Mouse (Mus musculus): ENCODE data around the gene Olfr1065. TPM values are rescaled to one million over a fixed set of nuclear protein-coding genes. Genes with fewer than 3 reads are reported as not detected.
A peak's percentile ranks its signal among the peaks of the same experiment; 100 is the strongest.
"Not testable (repeated sequence)": the region's sequence is repeated elsewhere in the genome, so short reads cannot be mapped to it uniquely, and the experiment has no call there.

Olfr1065 gene
- total RNA-seq (2015) (not detected in 2 replicates), total RNA-seq (2017) (not detected in 2 replicates)

- ATAC-seq (ENCODE audit: poor library complexity, severe bottlenecking) = not testable (repeated sequence)
These were observed at the start of gene Olfr1065 for GRCm38 (mm10) chr2:86450491-86450890. Olfr1065 (minus strand) TSS chr2:86450591.

- ATAC-seq (ENCODE audit: poor library complexity, severe bottlenecking) = no peak
These were observed 36.9 kb upstream of the Olfr1065 start, which contains the start of gene Olfr228 for GRCm38 (mm10) chr2:86487286-86487685. Olfr228 (minus strand) TSS chr2:86487386.

DNA sequence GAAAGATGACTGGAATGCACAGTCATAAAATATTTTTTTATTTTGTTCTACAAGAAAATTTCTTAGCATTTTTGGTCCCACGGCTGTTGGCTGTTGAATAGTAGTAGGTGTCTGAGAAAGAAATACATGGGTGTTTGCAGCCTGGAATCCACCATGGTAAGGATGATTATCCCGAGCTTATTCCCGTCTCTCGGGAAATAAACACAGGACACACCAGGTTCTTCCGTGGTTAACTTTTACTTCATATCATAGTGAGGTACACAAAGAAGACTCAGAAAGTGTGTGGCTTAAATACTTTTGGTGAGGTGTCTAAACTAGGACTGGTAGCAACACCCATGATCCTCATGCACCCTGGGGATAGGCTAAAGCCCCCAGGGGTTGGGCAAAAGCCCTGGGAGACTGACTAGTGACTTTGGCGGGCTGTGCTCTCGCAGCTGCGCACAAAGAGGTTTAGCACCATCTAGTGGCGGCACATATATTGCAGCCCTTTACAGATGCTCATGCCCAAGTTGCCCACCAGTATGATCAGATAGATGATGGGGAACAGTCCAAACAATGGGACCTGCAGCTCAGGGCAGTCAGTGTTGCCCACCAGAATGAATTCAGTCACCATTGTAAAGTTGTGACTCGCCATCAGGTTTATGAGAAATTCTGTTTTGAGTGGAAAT, 14.2 kb upstream of the Olfr1065 start:
- peak; percentile 56 for ATAC-seq (ENCODE audit: poor library complexity, severe bottlenecking)

DNA sequence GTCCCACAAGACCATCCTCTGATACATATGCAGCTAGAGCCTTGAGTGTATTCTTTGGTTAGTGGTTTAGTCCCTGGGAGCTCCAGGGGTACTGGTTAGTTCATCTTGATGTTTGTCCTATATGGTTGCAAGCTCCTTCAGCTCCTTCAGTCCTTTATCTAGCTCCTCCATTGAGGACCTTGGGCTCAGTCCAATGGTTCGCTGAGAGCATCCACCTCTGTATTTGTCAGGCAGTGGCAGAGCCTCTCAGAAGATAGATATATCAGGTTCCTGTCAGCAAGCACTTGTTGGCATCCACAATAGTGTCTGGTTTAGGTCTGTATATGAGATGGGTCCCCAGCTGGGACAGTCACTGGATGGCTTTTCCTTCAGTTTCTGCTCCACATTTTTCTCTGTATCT, 10.0 kb upstream of the Olfr1065 start:
- no peak for ATAC-seq (ENCODE audit: poor library complexity, severe bottlenecking)

DNA sequence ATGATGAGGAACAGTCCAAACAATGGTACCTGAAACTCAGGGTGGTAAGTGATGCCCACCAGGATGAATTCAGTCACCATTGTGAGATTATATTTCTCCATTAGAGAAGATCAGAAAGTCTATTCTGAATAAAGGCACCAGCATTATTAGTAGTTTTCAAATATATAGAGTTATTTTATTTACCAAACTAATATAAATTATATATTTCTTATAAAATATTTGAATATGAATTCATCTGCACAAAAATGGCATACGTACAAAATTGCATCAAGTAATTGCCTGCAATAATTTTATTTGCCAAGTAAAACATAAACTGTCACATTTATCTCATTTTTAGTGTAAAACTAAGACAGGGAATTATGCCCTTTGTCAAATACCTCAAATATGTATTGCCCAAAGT, 5.8 kb upstream of the Olfr1065 start, which contains the start of gene Olfr1066:
Gene Olfr1066, minus strand, starts transcription at position 101 of the 400 bp plus-strand sequence.
- ATAC-seq (ENCODE audit: poor library complexity, severe bottlenecking) = no peak

- not testable (repeated sequence) for ATAC-seq (ENCODE audit: poor library complexity, severe bottlenecking)
These were observed 8.3 kb downstream of the Olfr1065 start for GRCm38 (mm10) chr2:86442101-86442500.

- not testable (repeated sequence) for ATAC-seq (ENCODE audit: poor library complexity, severe bottlenecking)
These were observed 21.9 kb downstream of the Olfr1065 start for GRCm38 (mm10) chr2:86428511-86428910.

DNA sequence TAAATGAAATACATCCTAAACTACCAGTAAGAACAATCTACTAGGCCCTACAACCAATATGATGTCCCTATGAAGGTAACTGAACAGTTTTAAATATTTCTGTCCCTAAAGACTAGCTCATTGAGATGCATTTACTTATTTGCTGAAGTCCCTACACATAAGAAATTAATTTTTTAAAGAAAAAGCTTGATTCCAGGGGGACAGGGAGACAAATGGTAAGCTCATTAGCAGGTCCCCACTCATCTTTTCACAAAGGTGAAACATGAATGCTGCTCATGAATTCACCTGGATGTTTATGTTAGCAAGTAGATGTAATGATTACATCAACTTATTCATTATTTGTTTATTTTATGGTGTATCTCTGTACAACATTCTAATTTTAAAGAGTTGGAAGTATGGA, 23.7 kb downstream of the Olfr1065 start, which contains the start of gene Olfr1062:
Gene Olfr1062, minus strand, starts transcription at position 101 of the 400 bp plus-strand sequence.
- ATAC-seq (ENCODE audit: poor library complexity, severe bottlenecking) = not testable (repeated sequence)

DNA sequence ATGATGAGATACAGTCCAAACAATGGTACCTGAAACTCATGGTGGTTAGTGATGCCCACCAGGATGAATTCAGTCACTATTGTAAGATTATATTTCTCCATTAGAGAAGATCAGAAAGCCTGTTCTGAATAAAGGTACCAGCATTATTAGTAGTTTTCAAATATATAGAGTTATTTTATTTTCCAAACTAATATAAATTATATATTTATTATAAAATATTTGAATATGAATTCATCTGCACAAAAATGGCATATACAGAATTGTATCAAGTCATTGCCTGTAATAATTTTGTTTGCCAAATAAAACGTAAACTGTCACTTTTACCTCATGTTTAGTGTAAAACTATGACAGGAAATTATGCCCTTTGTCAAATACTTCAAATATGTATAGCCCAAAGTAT, 36.4 kb downstream of the Olfr1065 start, which contains the start of gene Olfr1061:
Gene Olfr1061, minus strand, starts transcription at position 101 of the 400 bp plus-strand sequence.
- ATAC-seq (ENCODE audit: poor library complexity, severe bottlenecking) = no peak

GRCm38 (mm10) chr2:86395114-86395513, 55.3 kb downstream of the Olfr1065 start:
- ATAC-seq (ENCODE audit: poor library complexity, severe bottlenecking) = no peak

Other genes with a start within 250 kb of the Olfr1065 start
- gene Olfr1045, start 247.6 kb downstream of the Olfr1065 start, total RNA-seq (2015) = not detected in 2 replicates
- gene Olfr1045, start 247.6 kb downstream of the Olfr1065 start, total RNA-seq (2017) = not detected in 2 replicates
- gene Olfr1046, start 231.3 kb downstream of the Olfr1065 start, total RNA-seq (2015) = not detected in 2 replicates
- not detected in 2 replicates for gene Olfr1046, start 231.3 kb downstream of the Olfr1065 start, total RNA-seq (2017)
- gene Olfr1047, start 219.2 kb downstream of the Olfr1065 start, total RNA-seq (2015) = not detected in 2 replicates
- not detected in 2 replicates for gene Olfr1047, start 219.2 kb downstream of the Olfr1065 start, total RNA-seq (2017)
- gene Olfr1048, start 210.3 kb downstream of the Olfr1065 start, total RNA-seq (2015) = not detected in 2 replicates
- gene Olfr1048, start 210.3 kb downstream of the Olfr1065 start, total RNA-seq (2017) = not detected in 2 replicates
- gene Olfr1049, start 192.3 kb downstream of the Olfr1065 start, total RNA-seq (2015) = not detected in 2 replicates
- gene Olfr1049, start 192.3 kb downstream of the Olfr1065 start, total RNA-seq (2017) = 0.37 TPM in 1 of 2 replicates, not detected in the other
- gene Olfr1051, start 171.5 kb downstream of the Olfr1065 start, total RNA-seq (2015) = not detected in 2 replicates
- not detected in 2 replicates for gene Olfr1051, start 171.5 kb downstream of the Olfr1065 start, total RNA-seq (2017)
- not detected in 2 replicates for gene Olfr1052, start 158.1 kb downstream of the Olfr1065 start, total RNA-seq (2015)
- not detected in 2 replicates for gene Olfr1052, start 158.1 kb downstream of the Olfr1065 start, total RNA-seq (2017)
- gene Olfr1053, start 135.3 kb downstream of the Olfr1065 start, total RNA-seq (2015) = not detected in 2 replicates
- not detected in 2 replicates for gene Olfr1053, start 135.3 kb downstream of the Olfr1065 start, total RNA-seq (2017)
- gene Olfr1054, start 115.2 kb downstream of the Olfr1065 start, total RNA-seq (2015) = not detected in 2 replicates
- not detected in 2 replicates for gene Olfr1054, start 115.2 kb downstream of the Olfr1065 start, total RNA-seq (2017)
- gene Olfr1055, start 100.3 kb downstream of the Olfr1065 start, total RNA-seq (2015) = not detected in 2 replicates
- gene Olfr1055, start 100.3 kb downstream of the Olfr1065 start, total RNA-seq (2017) = not detected in 2 replicates
- not detected in 2 replicates for gene Olfr1056, start 88.1 kb downstream of the Olfr1065 start, total RNA-seq (2015)
- not detected in 2 replicates for gene Olfr1056, start 88.1 kb downstream of the Olfr1065 start, total RNA-seq (2017)
- gene Olfr1057, start 72.2 kb downstream of the Olfr1065 start, total RNA-seq (2015) = not detected in 2 replicates
- gene Olfr1057, start 72.2 kb downstream of the Olfr1065 start, total RNA-seq (2017) = not detected in 2 replicates
- not detected in 2 replicates for gene Olfr1058, start 62.0 kb downstream of the Olfr1065 start, total RNA-seq (2015)
- not detected in 2 replicates for gene Olfr1058, start 62.0 kb downstream of the Olfr1065 start, total RNA-seq (2017)
- gene Olfr1061, start 36.5 kb downstream of the Olfr1065 start, total RNA-seq (2015) = not detected in 2 replicates
- gene Olfr1061, start 36.5 kb downstream of the Olfr1065 start, total RNA-seq (2017) = not detected in 2 replicates
- gene Olfr1062, start 23.8 kb downstream of the Olfr1065 start, total RNA-seq (2015) = not detected in 2 replicates
- gene Olfr1062, start 23.8 kb downstream of the Olfr1065 start, total RNA-seq (2017) = not detected in 2 replicates
- gene Olfr1066, start 5.7 kb upstream of the Olfr1065 start, total RNA-seq (2015) = not detected in 2 replicates
- gene Olfr1066, start 5.7 kb upstream of the Olfr1065 start, total RNA-seq (2017) = not detected in 2 replicates
- not detected in 2 replicates for gene Olfr228, start 36.8 kb upstream of the Olfr1065 start, total RNA-seq (2015)
- not detected in 2 replicates for gene Olfr228, start 36.8 kb upstream of the Olfr1065 start, total RNA-seq (2017)
- gene Olfr1076, start 57.9 kb upstream of the Olfr1065 start, total RNA-seq (2015) = not detected in 2 replicates
- gene Olfr1076, start 57.9 kb upstream of the Olfr1065 start, total RNA-seq (2017) = not detected in 2 replicates
- not detected in 2 replicates for gene Olfr1079, start 91.9 kb upstream of the Olfr1065 start, total RNA-seq (2015)
- not detected in 2 replicates for gene Olfr1079, start 91.9 kb upstream of the Olfr1065 start, total RNA-seq (2017)
- gene Olfr1080, start 107.6 kb upstream of the Olfr1065 start, total RNA-seq (2015) = not detected in 2 replicates
- not detected in 2 replicates for gene Olfr1080, start 107.6 kb upstream of the Olfr1065 start, total RNA-seq (2017)
- gene Olfr1082, start 148.4 kb upstream of the Olfr1065 start, total RNA-seq (2015) = not detected in 2 replicates
- gene Olfr1082, start 148.4 kb upstream of the Olfr1065 start, total RNA-seq (2017) = not detected in 2 replicates
- not detected in 2 replicates for gene Olfr1084, start 189.1 kb upstream of the Olfr1065 start, total RNA-seq (2015)
- gene Olfr1084, start 189.1 kb upstream of the Olfr1065 start, total RNA-seq (2017) = not detected in 2 replicates
- gene Olfr1085, start 211.4 kb upstream of the Olfr1065 start, total RNA-seq (2015) = not detected in 2 replicates
- gene Olfr1085, start 211.4 kb upstream of the Olfr1065 start, total RNA-seq (2017) = not detected in 2 replicates
- gene Olfr1086, start 229.5 kb upstream of the Olfr1065 start, total RNA-seq (2015) = not detected in 2 replicates
- not detected in 2 replicates for gene Olfr1086, start 229.5 kb upstream of the Olfr1065 start, total RNA-seq (2017)
- gene Olfr1087, start 247.8 kb upstream of the Olfr1065 start, total RNA-seq (2015) = not detected in 2 replicates
- gene Olfr1087, start 247.8 kb upstream of the Olfr1065 start, total RNA-seq (2017) = not detected in 2 replicates